Mouse (Mus musculus) midbrain, embryonic 12.5 days (tissue): Measurements from ENCODE around the gene 9130230L23Rik. TPM values are rescaled to one million over a fixed set of nuclear protein-coding genes. Genes with fewer than 3 reads are reported as not detected.
"Not testable (repeated sequence)": the region's sequence is repeated elsewhere in the genome, so short reads cannot be mapped to it uniquely, and the experiment has no call there.

ENCODE experiments used
- ATAC-seq: fragments of 200-750 bp; cut with Nextera tagmentation; 2 replicates; pipeline ENCODE4 v1.8.0; 2017; ENCODE audit warnings: low read depth, moderate TSS enrichment, moderate library complexity; ENCODE audit not compliant: low FRiP score
- H3K27ac ChIP-seq: fragments of 300-500 bp; sonication (generic); replicated peaks from 2 replicates; pipeline ENCODE4 v1.5.1; 2016; ENCODE audit warnings: mild to moderate bottlenecking
- H3K27me3 ChIP-seq: fragments of 300-500 bp; sonication (generic); 2 replicates; pipeline ENCODE4 v1.6.1; 2016; ENCODE audit warnings: mild to moderate bottlenecking
- H3K36me3 ChIP-seq: fragments of 300-500 bp; sonication (generic); 2 replicates; pipeline ENCODE4 v1.6.1; 2016
- H3K4me1 ChIP-seq: fragments of 300-500 bp; sonication (generic); 2 replicates; pipeline ENCODE4 v1.6.1; 2016
- H3K4me2 ChIP-seq: fragments of 300-500 bp; sonication (generic); replicated peaks from 2 replicates; pipeline ENCODE4 v1.6.1; 2016; ENCODE audit warnings: mild to moderate bottlenecking, moderate library complexity
- H3K4me3 ChIP-seq: fragments of 300-500 bp; sonication (generic); 2 replicates; pipeline ENCODE4 v1.5.1; 2016; ENCODE audit warnings: mild to moderate bottlenecking
- H3K9ac ChIP-seq: fragments of 300-500 bp; sonication (generic); replicated peaks from 2 replicates; pipeline ENCODE4 v1.6.1; 2016; ENCODE audit warnings: mild to moderate bottlenecking, moderate library complexity
- H3K9me3 ChIP-seq: fragments of 300-500 bp; sonication (generic); 2 replicates; pipeline ENCODE4 v1.6.1; 2016; ENCODE audit warnings: mild to moderate bottlenecking
- WGBS: fragments of 180-500 bp; shearing (Covaris S2); methylation state at CpG from one replicate; pipeline ENCODE4 v1.1.7; 2016; 5-methylcytosine and 5-hydroxymethylcytosine counted together
- polyA plus RNA-seq: library from polyadenylated mRNA; unstranded; fragments of >200 nt; fragmentation: Nextera tagmentation; extraction: Ambion mirVana; gene quantifications from 2 replicates; pipeline ENCODE4 v1.2.1, GENCODE M21; 2016

9130230L23Rik gene
- polyA plus RNA-seq, 1 experiment from 2014 or later = not detected

DNA sequence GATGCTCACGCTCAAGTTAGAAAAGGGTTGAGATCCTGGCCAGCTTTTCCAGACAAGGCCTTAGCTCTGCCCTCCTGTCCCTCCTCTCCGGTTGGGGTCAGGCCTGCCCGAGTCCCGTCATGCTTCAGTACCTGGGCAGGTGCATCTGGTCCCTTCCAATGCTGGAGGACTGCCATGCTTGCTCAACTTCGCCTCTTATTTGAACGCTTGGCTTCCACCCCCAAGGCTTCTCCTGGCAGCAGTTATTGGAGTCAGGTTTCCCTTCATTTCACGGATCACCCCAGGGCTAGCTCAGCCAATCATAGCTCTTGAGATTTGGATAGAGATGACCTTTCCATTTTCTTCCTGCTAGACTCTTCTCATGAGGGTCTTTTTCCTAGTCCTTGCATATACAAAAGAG is 4.0 kb downstream of the 9130230L23Rik start:
- Histone ChIP-seq H3K9me3 (no peaks in the 10 kb centered on the region), H3K4me3 (no peak overlapping the region), H3K36me3 (no peaks in the 10 kb centered on the region), H3K9ac (no peak overlapping the region), H3K27ac (no peak overlapping the region), H3K4me1 (no peaks in the 10 kb centered on the region), H3K4me2 (no peak overlapping the region), H3K27me3 (no peaks in the 10 kb centered on the region)
- ATAC-seq = no peak
- WGBS = 85% methylated on average over 7 of the region's 7 CpGs

DNA sequence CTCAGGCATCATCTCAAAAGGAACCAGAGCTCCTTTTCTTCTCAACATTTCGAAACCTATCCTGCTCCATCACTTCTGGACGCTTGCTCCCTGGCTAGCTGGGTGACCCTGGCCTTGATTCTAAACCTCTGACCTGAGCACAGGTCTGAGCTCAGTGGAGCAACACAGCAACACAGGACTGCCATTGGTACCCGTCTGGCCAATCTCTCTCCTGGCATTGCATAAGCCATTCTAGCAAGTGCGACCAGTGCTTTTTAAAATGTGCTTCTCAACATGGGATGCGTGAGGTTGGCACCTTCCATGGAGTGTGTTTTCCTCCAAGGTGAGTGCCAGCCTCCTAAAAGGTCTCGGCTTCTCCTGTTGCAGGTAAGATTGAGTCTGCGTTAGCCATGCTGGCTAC is 5.0 kb downstream of the 9130230L23Rik start:
- H3K4me3 ChIP-seq = no peak overlapping the region
- ATAC-seq = no peak
- no peaks in the 10 kb centered on the region for H3K36me3 ChIP-seq
- no peak overlapping the region for H3K4me2 ChIP-seq
- no peaks in the 10 kb centered on the region for H3K9me3 ChIP-seq
- H3K9ac ChIP-seq = no peak overlapping the region
- WGBS = 91% methylated on average over 7 of the region's 7 CpGs
- H3K4me1 ChIP-seq = no peaks in the 10 kb centered on the region
- no peaks in the 10 kb centered on the region for H3K27me3 ChIP-seq
- H3K27ac ChIP-seq = no peak overlapping the region

DNA sequence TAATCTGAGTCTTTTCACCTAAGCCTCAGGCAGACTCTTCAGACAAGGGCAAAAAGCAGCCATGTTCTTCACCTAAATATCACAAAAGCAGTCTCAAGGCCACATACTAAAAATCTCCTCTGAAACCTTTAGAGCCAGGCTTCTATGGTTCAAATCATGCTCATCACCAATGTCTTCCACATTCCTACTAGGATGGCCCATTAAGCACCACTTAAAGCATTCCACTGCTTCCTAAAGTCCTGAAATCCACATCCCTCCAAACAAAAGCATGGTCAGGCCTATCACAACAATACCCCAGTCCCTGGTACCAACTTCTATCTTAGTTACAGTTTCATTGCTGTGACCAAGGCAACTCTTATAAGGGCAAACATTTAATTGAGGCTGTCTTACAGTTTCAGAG is 6.3 kb downstream of the 9130230L23Rik start:
- ATAC-seq = no peak
- Histone ChIP-seq H3K9me3 (no peaks in the 10 kb centered on the region), H3K4me1 (no peaks in the 10 kb centered on the region)

DNA sequence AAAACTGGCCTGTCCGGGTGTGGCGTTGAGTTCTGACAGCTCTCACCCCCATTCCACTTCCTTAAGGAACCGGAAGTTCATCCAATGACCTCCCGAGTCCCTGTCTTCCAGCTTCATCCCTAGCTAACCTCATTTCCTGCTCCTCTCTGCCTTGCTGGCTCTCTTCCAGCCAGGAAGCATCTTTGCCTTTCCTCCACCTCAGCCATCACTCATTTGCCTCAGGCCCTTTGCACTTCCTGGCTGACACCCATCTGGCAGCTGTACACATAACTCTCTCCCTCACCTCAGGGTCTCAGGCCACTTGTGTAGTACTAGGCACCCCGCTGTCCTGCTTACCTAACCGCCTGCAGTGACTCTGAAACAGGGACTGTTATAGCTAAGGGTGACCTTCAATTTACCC is 9.4 kb downstream of the 9130230L23Rik start:
- ATAC-seq = no peak
- no peak overlapping the region for H3K4me3 ChIP-seq
- H3K4me2 ChIP-seq = no peak overlapping the region
- 79% methylated on average over 6 of the region's 6 CpGs for WGBS
- no peaks in the 10 kb centered on the region for H3K36me3 ChIP-seq
- no peak overlapping the region for H3K9ac ChIP-seq
- H3K27me3 ChIP-seq = no peaks in the 10 kb centered on the region
- H3K27ac ChIP-seq = no peak overlapping the region
- H3K9me3 ChIP-seq = no peaks in the 10 kb centered on the region
- H3K4me1 ChIP-seq = no peaks in the 10 kb centered on the region

More for the DNA sequence above, 6.3 kb downstream of the 9130230L23Rik start:
- Histone ChIP-seq H3K27ac (no peak overlapping the region), H3K36me3 (no peaks in the 10 kb centered on the region), H3K4me2 (no peak overlapping the region), H3K27me3 (no peaks in the 10 kb centered on the region), H3K9ac (no peak overlapping the region), H3K4me3 (no peak overlapping the region)

DNA sequence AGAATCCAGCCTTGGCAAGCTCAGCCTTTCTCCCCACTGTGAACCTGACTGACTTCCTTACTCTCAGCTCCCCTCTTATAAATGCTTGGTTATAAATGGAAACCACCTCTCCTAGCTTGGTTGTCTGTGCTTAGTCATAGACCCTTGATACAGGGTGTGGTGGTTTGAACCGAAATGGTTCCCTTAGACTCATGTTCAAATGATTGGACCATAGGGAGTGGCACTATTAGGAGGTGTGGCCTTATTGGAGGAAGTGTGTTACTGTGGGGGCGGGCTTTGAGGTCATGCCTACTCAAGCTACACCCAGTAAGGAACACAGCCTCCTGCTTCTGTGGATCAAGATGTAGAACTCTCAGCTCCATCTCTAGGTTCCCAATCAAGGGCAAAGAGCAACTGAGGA is 12.9 kb downstream of the 9130230L23Rik start:
- Histone ChIP-seq H3K4me3 (no peak overlapping the region), H3K27ac (no peak overlapping the region), H3K9me3 (no peaks in the 10 kb centered on the region), H3K36me3 (no peaks in the 10 kb centered on the region), H3K9ac (no peak overlapping the region), H3K4me2 (no peak overlapping the region), H3K27me3 (no peaks in the 10 kb centered on the region), H3K4me1 (no peaks in the 10 kb centered on the region)
- ATAC-seq = no peak
- 86% methylated on average over 2 of the region's 2 CpGs for WGBS

DNA sequence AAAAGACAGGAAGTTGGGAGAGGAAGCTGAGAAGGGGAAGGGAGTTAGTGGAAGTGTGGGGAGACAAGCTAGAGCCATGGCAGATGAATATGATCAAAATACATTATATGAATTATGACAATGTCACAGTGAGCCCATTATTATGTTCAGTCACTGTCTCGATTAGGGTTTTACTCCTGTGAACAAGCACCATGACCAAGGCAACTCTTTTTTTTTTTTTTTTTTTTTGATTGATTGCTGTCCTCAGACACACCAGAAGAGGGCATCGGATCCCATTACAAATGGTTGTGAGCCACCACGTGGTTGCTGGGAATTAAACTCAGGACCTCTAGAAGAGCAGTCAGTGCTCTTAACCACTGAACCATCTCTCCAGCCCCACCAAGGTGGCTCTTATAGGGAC is 17.1 kb downstream of the 9130230L23Rik start:
- not testable (repeated sequence) for H3K4me3 ChIP-seq, H3K4me1 ChIP-seq, H3K27me3 ChIP-seq, H3K9ac ChIP-seq, ATAC-seq, H3K36me3 ChIP-seq, H3K4me2 ChIP-seq, H3K9me3 ChIP-seq, H3K27ac ChIP-seq
- WGBS = 62% methylated on average over 3 of the region's 3 CpGs

DNA sequence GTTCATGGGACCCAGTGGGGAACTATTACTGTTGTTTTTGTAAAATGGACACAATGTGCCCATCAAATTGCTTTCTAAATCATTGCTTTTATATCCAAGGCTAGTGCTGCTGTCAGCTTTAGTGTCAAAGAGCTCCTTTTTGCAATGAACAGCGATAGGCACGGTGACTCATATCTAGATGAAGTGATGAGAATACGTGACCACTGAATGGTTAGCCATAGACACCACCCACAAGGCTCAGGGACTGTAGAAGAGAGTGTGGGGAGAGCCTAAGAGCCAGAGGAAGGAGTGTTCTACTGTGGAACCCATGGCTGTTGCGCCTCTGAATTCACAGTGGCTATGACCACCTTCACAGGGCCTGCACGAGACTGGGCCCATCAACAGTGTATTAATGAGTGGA is 17.7 kb downstream of the 9130230L23Rik start:
- no peak overlapping the region for H3K27ac ChIP-seq
- no peaks in the 10 kb centered on the region for H3K4me1 ChIP-seq
- H3K9ac ChIP-seq = no peak overlapping the region
- H3K4me2 ChIP-seq = no peak overlapping the region
- H3K9me3 ChIP-seq = no peaks in the 10 kb centered on the region
- no peaks in the 10 kb centered on the region for H3K27me3 ChIP-seq
- ATAC-seq = no peak
- no peaks in the 10 kb centered on the region for H3K36me3 ChIP-seq
- no peak overlapping the region for H3K4me3 ChIP-seq
- 91% methylated on average over 5 of the region's 5 CpGs for WGBS

DNA sequence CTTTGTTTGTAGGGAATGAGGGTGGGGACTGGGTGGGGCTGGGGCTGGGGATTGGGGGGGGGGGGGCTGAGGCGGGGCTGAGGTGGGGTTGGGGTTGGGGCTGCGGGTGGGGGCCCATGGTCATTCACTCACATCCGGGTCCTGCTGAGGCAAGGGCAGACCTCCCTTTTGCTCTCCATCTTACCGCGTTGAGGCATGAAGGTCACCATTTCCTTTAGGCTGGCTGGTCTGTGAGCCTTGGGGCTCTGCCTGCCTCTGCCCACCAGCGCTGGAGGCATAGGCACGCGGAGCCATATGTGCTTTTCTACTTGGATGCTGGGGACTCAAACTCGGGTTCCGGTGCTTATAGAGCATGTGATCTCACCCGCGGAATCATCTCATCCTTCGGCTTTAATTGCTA is 28.4 kb downstream of the 9130230L23Rik start:
- Histone ChIP-seq H3K4me2 (no peak overlapping the region), H3K36me3 (no peaks in the 10 kb centered on the region), H3K4me1 (no peaks in the 10 kb centered on the region), H3K27me3 (no peaks in the 10 kb centered on the region), H3K9ac (no peak overlapping the region), H3K4me3 (no peak overlapping the region), H3K9me3 (no peaks in the 10 kb centered on the region), H3K27ac (no peak overlapping the region)
- no peak for ATAC-seq
- 90% methylated on average over 13 of the region's 13 CpGs for WGBS

DNA sequence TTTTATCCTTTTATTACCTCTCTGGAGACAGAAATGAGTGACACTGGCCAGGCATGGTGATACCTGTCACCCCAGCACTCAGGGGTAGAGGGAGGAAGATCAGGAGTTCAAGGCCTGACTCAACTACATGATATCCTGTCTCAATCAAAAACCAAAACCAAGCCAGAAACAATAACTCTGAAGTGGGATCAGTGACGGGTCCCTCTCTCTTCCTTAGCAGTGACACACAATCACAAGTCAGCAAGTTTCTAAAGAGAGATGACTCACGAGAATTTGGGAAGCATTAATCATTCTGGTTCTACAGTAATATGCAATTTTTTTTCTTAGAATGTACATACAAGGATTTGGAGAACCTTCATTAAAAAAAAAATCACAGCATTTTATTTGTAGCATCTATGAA is 30.9 kb downstream of the 9130230L23Rik start:
- Histone ChIP-seq H3K4me2 (no peak overlapping the region), H3K36me3 (no peaks in the 10 kb centered on the region), H3K4me3 (no peak overlapping the region), H3K9me3 (no peaks in the 10 kb centered on the region), H3K27ac (no peak overlapping the region), H3K4me1 (no peaks in the 10 kb centered on the region), H3K27me3 (no peaks in the 10 kb centered on the region), H3K9ac (no peak overlapping the region)
- no peak for ATAC-seq
- WGBS = 83% methylated on average over 2 of the region's 2 CpGs

DNA sequence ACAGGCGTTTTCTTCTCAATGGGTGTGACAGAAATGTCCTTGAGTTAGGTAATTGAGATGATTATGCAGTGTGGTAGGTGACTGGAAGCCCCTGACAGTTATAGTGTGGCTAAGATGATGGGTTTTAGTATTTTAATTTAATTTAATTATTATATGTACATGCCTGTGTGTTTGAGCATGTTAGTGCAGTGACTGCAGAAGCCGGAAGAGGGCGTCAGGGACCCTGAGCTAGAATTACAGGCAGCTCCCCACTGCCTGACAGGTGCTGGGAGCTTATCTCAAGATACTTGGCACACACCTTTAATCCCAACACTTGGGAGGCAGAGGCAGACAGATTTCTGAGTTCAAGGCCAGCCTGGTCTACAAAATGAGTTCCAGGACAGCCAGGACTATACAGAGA is 36.1 kb downstream of the 9130230L23Rik start:
- Histone ChIP-seq H3K27me3 (no peaks in the 10 kb centered on the region), H3K27ac (no peak overlapping the region), H3K9ac (no peak overlapping the region), H3K4me2 (no peak overlapping the region), H3K4me3 (no peak overlapping the region), H3K9me3 (no peaks in the 10 kb centered on the region), H3K4me1 (no peaks in the 10 kb centered on the region), H3K36me3 (no peaks in the 10 kb centered on the region)
- no peak for ATAC-seq
- WGBS = 95% methylated on average over 3 of the region's 3 CpGs

DNA sequence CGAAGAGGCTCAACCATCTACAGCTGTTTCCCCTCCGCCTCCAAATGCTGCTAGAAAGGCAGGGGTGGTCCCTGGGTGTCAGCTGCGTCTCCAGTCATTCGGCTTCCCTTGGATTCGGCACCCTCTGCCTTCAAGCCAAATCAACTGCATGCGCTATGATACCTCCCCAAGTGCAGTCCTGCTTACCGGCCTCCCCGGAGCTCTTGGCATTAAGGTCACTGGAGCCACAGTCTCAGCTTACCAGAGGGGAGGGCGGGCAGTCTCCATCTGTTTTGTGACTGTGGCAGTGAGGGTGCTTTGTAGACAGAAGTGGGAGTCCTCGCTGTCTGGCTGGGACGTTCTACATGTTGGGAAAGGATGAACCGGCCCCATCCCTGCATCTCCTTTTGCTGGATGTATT is 37.0 kb downstream of the 9130230L23Rik start:
- ATAC-seq = no peak
- Histone ChIP-seq H3K9ac (no peak overlapping the region), H3K9me3 (no peaks in the 10 kb centered on the region), H3K36me3 (no peaks in the 10 kb centered on the region), H3K4me1 (no peaks in the 10 kb centered on the region), H3K4me3 (no peak overlapping the region), H3K27ac (no peak overlapping the region), H3K27me3 (no peaks in the 10 kb centered on the region), H3K4me2 (no peak overlapping the region)
- 63% methylated on average over 12 of the region's 12 CpGs for WGBS

DNA sequence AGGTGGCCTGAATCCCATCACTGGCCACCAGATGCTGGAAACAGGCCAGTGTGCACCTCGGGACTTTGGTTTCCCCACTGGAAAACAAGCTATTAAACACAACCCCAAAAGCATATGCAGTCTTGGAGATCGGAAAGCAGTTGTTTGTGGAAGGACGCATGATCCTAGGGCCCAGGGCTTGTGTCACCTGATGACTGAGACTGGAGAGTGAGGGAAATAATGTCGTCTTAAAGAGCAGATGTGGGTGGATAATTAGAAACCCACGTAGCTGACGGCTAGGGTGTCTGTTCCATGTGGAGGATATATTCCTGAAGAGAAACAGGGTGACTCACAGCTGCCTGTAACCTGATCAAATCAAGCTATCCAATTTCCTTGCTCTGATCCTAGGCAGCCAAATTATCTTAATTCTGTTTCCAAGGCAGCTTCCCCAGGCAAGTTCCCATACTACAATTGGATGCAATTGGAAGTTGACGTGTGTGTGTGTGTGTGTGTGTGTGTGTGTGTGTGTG is 38.3 kb downstream of the 9130230L23Rik start:
- 73% methylated on average over 7 of the region's 7 CpGs for WGBS
- no peak overlapping the region for H3K9ac ChIP-seq

DNA sequence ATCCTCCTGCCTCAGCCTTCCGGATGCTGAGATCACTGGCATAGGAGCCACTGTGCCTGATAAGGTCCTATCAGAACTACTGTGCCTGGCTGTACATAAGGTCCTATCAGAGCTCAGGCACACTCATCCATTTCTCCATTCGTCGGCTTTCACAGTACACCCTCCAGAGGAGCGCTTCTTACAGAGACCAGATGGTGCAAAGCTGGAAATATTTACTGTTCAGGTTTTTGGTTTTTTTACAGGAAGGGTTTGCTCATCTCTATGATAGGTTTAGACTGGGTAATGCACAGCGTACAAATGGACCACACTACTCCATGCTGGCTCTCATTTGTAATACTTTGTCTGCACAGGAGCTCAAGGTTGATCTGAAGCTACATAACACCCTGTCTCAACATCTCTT is 40.8 kb downstream of the 9130230L23Rik start:
- H3K9me3 ChIP-seq = no peaks in the 10 kb centered on the region
- no peak overlapping the region for H3K27ac ChIP-seq
- 89% methylated on average over 5 of the region's 5 CpGs for WGBS
- no peaks in the 10 kb centered on the region for H3K27me3 ChIP-seq
- no peaks in the 10 kb centered on the region for H3K36me3 ChIP-seq
- H3K4me3 ChIP-seq = no peak overlapping the region
- no peak for ATAC-seq
- H3K9ac ChIP-seq = no peak overlapping the region
- H3K4me2 ChIP-seq = no peak overlapping the region
- H3K4me1 ChIP-seq = no peaks in the 10 kb centered on the region

More for the DNA sequence above, 38.3 kb downstream of the 9130230L23Rik start:
- no peaks in the 10 kb centered on the region for H3K9me3 ChIP-seq
- H3K36me3 ChIP-seq = no peaks in the 10 kb centered on the region
- no peaks in the 10 kb centered on the region for H3K4me1 ChIP-seq
- H3K4me2 ChIP-seq = no peak overlapping the region
- no peak overlapping the region for H3K27ac ChIP-seq
- ATAC-seq = no peak
- H3K27me3 ChIP-seq = no peaks in the 10 kb centered on the region
- no peak overlapping the region for H3K4me3 ChIP-seq
